Mouse (Mus musculus) neutrophil, adult 5-6 weeks (primary cell): ENCODE data around the gene Supt4a. TPM values are rescaled to one million over a fixed set of nuclear protein-coding genes. Genes with fewer than 3 reads are reported as not detected.

ENCODE experiments used
- ATAC-seq: fragments of 151-379, 151-347 bp; 2 replicates; pipeline ENCODE4 v1.8.0; 2017; ENCODE audit warnings: mild to moderate bottlenecking, moderate TSS enrichment; ENCODE audit not compliant: insufficient number of reproducible peaks, poor library complexity, low FRiP score, severe bottlenecking; ENCODE audit errors: extremely low read depth
- total RNA-seq: library from RNA; stranded (forward); fragments of 200-1000 nt; gene quantifications from 2 replicates; pipeline ENCODE4 v1.2.3, GENCODE M21; 2017

Gene Supt4a
- total RNA-seq, 1 experiment from 2014 or later: 181 TPM

- 0 out of 2 replicates have a peak, but pooled peaks have one; percentile 41 for ATAC-seq
These were observed 16.5 kb upstream of the Supt4a start for GRCm38 (mm10) chr11:87720839-87721238.

- no peak for ATAC-seq
These were observed 15.2 kb upstream of the Supt4a start for GRCm38 (mm10) chr11:87722168-87722567.

GRCm38 (mm10) chr11:87722891-87723290, 14.5 kb upstream of the Supt4a start:
- ATAC-seq: no peak

GRCm38 (mm10) chr11:87725515-87725914, 11.8 kb upstream of the Supt4a start:
- no peak for ATAC-seq

- ATAC-seq: no peak
These were observed 11.3 kb upstream of the Supt4a start for GRCm38 (mm10) chr11:87725964-87726562.

- no peak for ATAC-seq
These were observed 10.3 kb upstream of the Supt4a start for GRCm38 (mm10) chr11:87727021-87727420.

- no peak for ATAC-seq
These were observed 9.9 kb upstream of the Supt4a start for GRCm38 (mm10) chr11:87727471-87727870.

GRCm38 (mm10) chr11:87728850-87729592, 8.3 kb upstream of the Supt4a start:
- ATAC-seq: no peak

GRCm38 (mm10) chr11:87729593-87730185, 7.7 kb upstream of the Supt4a start:
- no peak for ATAC-seq

- no peak for ATAC-seq
These were observed 6.6 kb upstream of the Supt4a start for GRCm38 (mm10) chr11:87730652-87731310.

GRCm38 (mm10) chr11:87734346-87734745, 3.0 kb upstream of the Supt4a start:
- no peak for ATAC-seq

GRCm38 (mm10) chr11:87735691-87736090, 1.7 kb upstream of the Supt4a start:
- ATAC-seq: no peak

GRCm38 (mm10) chr11:87736647-87737134, 661 bp upstream of the Supt4a start:
- ATAC-seq: no peak

GRCm38 (mm10) chr11:87743691-87744090, 6.3 kb downstream of the Supt4a start:
- no peak for ATAC-seq

- peak; percentile 34 for ATAC-seq
These were observed 7.6 kb downstream of the Supt4a start for GRCm38 (mm10) chr11:87744964-87745363.

GRCm38 (mm10) chr11:87745632-87746555, 8.5 kb downstream of the Supt4a start:
- ATAC-seq: no peak

GRCm38 (mm10) chr11:87747312-87747711, 10.0 kb downstream of the Supt4a start:
- ATAC-seq: no peak

- no peak for ATAC-seq
These were observed 10.4 kb downstream of the Supt4a start for GRCm38 (mm10) chr11:87747716-87748115.
